Mouse (Mus musculus) MEL (cell line): ENCODE results near the gene Gm11037. TPM values are rescaled to one million over a fixed set of nuclear protein-coding genes. Genes with fewer than 3 reads are reported as not detected.

Experiments
- DNase-seq: peaks from one replicate; pipeline ENCODE4 v3.0.0; 2011; ENCODE audit warnings: low read depth, low spot score
- H3K27ac ChIP-seq: 2 replicates; pipeline ENCODE4 v1.5.1; 2012; ENCODE audit warnings: low read depth, mild to moderate bottlenecking, control low read depth, low read length, moderate library complexity; ENCODE audit not compliant: control insufficient read depth
- H3K27me3 ChIP-seq, 2 experiments: fragments of 150-350 bp in 1 of 2; sonication (generic) in 1 of 2; 2 replicates each; pipeline ENCODE4 v1.6.1; 2012; ENCODE audit warnings: low read length in 2 of 2, mild to moderate bottlenecking in 2 of 2, improper control_type of control experiment in 1 of 2, moderate library complexity in 1 of 2; ENCODE audit not compliant: insufficient read depth in 2 of 2, control insufficient read depth in 1 of 2
- H3K36me3 ChIP-seq, 2 experiments: 2 replicates each; pipeline ENCODE4 v1.6.1; 2012 to 2014; ENCODE audit warnings: low read length in 2 of 2, improper control_type of control experiment in 1 of 2, inconsistent platforms in 1 of 2, mild to moderate bottlenecking in 1 of 2; ENCODE audit not compliant: insufficient read depth in 2 of 2, control insufficient read depth in 1 of 2
- H3K4me1 ChIP-seq, 2 experiments: fragments of 150-350 bp in 1 of 2; sonication (generic) in 1 of 2; 2 replicates each; pipeline ENCODE4 v1.6.1; 2012; ENCODE audit warnings: low read length in 2 of 2, improper control_type of control experiment in 1 of 2, mild to moderate bottlenecking in 1 of 2; ENCODE audit not compliant: insufficient read depth in 2 of 2, control insufficient read depth in 1 of 2
- H3K4me3 ChIP-seq, 2 experiments: fragments of 150-350 bp in 1 of 2; sonication (generic) in 1 of 2; 2 replicates each; pipeline ENCODE4 v1.5.1; 2012; ENCODE audit warnings: low read depth in 2 of 2, low read length in 2 of 2, mild to moderate bottlenecking in 2 of 2, moderate library complexity in 2 of 2, control low read depth in 1 of 2, improper control_type of control experiment in 1 of 2; ENCODE audit not compliant: control insufficient read depth in 1 of 2, insufficient read depth in 1 of 2
- H3K79me2 ChIP-seq: 2 replicates; pipeline ENCODE4 v1.6.1; 2012; ENCODE audit warnings: mild to moderate bottlenecking, low read length, moderate library complexity; ENCODE audit not compliant: control insufficient read depth, poor library complexity, insufficient read depth
- H3K9ac ChIP-seq: 2 replicates; pipeline ENCODE4 v1.6.1; 2012; ENCODE audit warnings: low read depth, mild to moderate bottlenecking, control low read depth, low read length, moderate library complexity; ENCODE audit not compliant: control insufficient read depth, poor library complexity, severe bottlenecking
- H3K9me3 ChIP-seq: fragments of 150-350 bp; sonication (generic); replicated peaks from 2 replicates; pipeline ENCODE4 v1.6.1; 2012; ENCODE audit warnings: mild to moderate bottlenecking, low read length, improper control_type of control experiment, moderate library complexity; ENCODE audit not compliant: insufficient read depth
- CHD1 ChIP-seq: IDR thresholded peaks from 2 replicates; pipeline ENCODE4 v1.6.1; 2012; ENCODE audit warnings: low read depth, mild to moderate bottlenecking, inconsistent platforms, low read length, improper control_type of control experiment
- CHD2 ChIP-seq: IDR thresholded peaks from 2 replicates; pipeline ENCODE4 v1.6.1; 2011; ENCODE audit warnings: low read length, improper control_type of control experiment
- EP300 ChIP-seq, 2 experiments: IDR thresholded peaks; 2 replicates each; pipeline ENCODE4 v1.6.1; 2011; ENCODE audit warnings: improper control_type of control experiment in 2 of 2, low read length in 2 of 2, low read depth in 1 of 2, mild to moderate bottlenecking in 1 of 2
- ETS1 ChIP-seq: IDR thresholded peaks from 2 replicates; pipeline ENCODE4 v1.6.1; 2012; ENCODE audit warnings: low read depth, mild to moderate bottlenecking, inconsistent platforms, low read length, improper control_type of control experiment, moderate library complexity
- JUND ChIP-seq: IDR thresholded peaks from 2 replicates; pipeline ENCODE4 v1.6.1; 2011; ENCODE audit warnings: low read depth, mild to moderate bottlenecking, improper control_type of control experiment, low read length
- MAFK ChIP-seq: IDR thresholded peaks from 2 replicates; pipeline ENCODE4 v1.6.1; 2011; ENCODE audit warnings: low read depth, mild to moderate bottlenecking, low read length, improper control_type of control experiment, borderline replicate concordance
- MAZ ChIP-seq: IDR thresholded peaks from 2 replicates; pipeline ENCODE4 v1.6.1; 2012; ENCODE audit warnings: low read depth, mild to moderate bottlenecking, inconsistent platforms, low read length, improper control_type of control experiment
- NRF1 ChIP-seq: IDR thresholded peaks from 2 replicates; pipeline ENCODE4 v1.6.1; 2014; ENCODE audit warnings: low read depth, mild to moderate bottlenecking, inconsistent platforms, low read length, improper control_type of control experiment, moderate library complexity; ENCODE audit not compliant: poor library complexity, insufficient read depth, severe bottlenecking
- POLR2AphosphoS2 ChIP-seq: IDR thresholded peaks from 2 replicates; pipeline ENCODE4 v1.6.1; 2011; ENCODE audit warnings: low read length, improper control_type of control experiment
- SIN3A ChIP-seq: IDR thresholded peaks from 2 replicates; pipeline ENCODE4 v1.6.1; 2012; ENCODE audit warnings: low read length, improper control_type of control experiment, inconsistent platforms
- TAL1 ChIP-seq: IDR thresholded peaks from 2 replicates; pipeline ENCODE4 v1.6.1; 2012; ENCODE audit warnings: mild to moderate bottlenecking, inconsistent platforms, low read length, moderate library complexity, mixed read lengths
- TBP ChIP-seq: IDR thresholded peaks from 2 replicates; pipeline ENCODE4 v1.8.0; 2011; ENCODE audit warnings: low read depth, low read length, improper control_type of control experiment
- TCF12 ChIP-seq: IDR thresholded peaks from 2 replicates; pipeline ENCODE4 v1.6.1; 2014; ENCODE audit warnings: low read depth, mild to moderate bottlenecking, inconsistent platforms, low read length, improper control_type of control experiment, moderate library complexity
- USF2 ChIP-seq, 2 experiments: IDR thresholded peaks; 2 replicates each; pipeline ENCODE4 v1.6.1; 2011 to 2012; ENCODE audit warnings: improper control_type of control experiment in 2 of 2, low read length in 2 of 2, borderline replicate concordance in 1 of 2, inconsistent platforms in 1 of 2, low read depth in 1 of 2, mild to moderate bottlenecking in 1 of 2; ENCODE audit not compliant: insufficient read depth in 1 of 2
- ZKSCAN1 ChIP-seq: IDR thresholded peaks from 2 replicates; pipeline ENCODE4 v1.6.1; 2012; ENCODE audit warnings: low read depth, mild to moderate bottlenecking, inconsistent platforms, low read length, improper control_type of control experiment, moderate library complexity
- polyA plus RNA-seq, 2 experiments: library from polyadenylated mRNA; stranded (reverse) in 1 of 2; unstranded in 1 of 2; fragments of >175 nt in 1 of 2; fragments of >200 nt in 1 of 2; gene quantifications; 2 replicates each; pipeline versions ENCODE4 v1.2.1 to v1.2.4; 2012; ENCODE audit warnings: low replicate concordance in 2 of 2, low read depth in 1 of 2; ENCODE audit not compliant: insufficient read length in 2 of 2, insufficient read depth in 1 of 2, missing spikeins in 1 of 2
- total RNA-seq: library from RNA; depleted of rRNA; stranded (reverse); fragments of 300-350 nt; gene quantifications from 2 replicates; pipeline ENCODE4 v1.2.3, GENCODE M21; 2012

Gm11037 gene
- total and polyA plus RNA-seq, 3 experiments, result not detected

GRCm38 (mm10) chr2:131086667-131087390, 46.5 kb upstream of the Gm11037 start, which contains the start of gene Siglec1:
Gene Siglec1, minus strand, starts transcription at chr2:131086765.
- no peaks in the 10 kb centered on the region; a peak in 2 of 4 replicates for H3K4me1 ChIP-seq
- H3K4me3 ChIP-seq, result no peak within 1 kb of the TSS
- H3K27me3 ChIP-seq, result no peaks in the 10 kb centered on the region
- no peaks in the 10 kb centered on the region for H3K79me2 ChIP-seq
- H3K36me3 ChIP-seq, result no peaks in the 10 kb centered on the region
- no peak within 1 kb of the TSS for H3K27ac ChIP-seq
- no peak within 1 kb of the TSS for H3K9ac ChIP-seq
- H3K9me3 ChIP-seq, result no peaks in the 10 kb centered on the region
- TF ChIP-seq NRF1, result no peak
- no peak for TF ChIP-seq CHD1
- no peak for TF ChIP-seq MAFK
- no peak for TF ChIP-seq CHD2
- no peak for TF ChIP-seq TCF12
- TF ChIP-seq ZKSCAN1, result no peak
- no peak for TF ChIP-seq JUND
- no peak for TF ChIP-seq SIN3A
- TF ChIP-seq TBP, result no peak
- no peak for TF ChIP-seq POLR2AphosphoS2
- TF ChIP-seq TAL1, result no peak
- TF ChIP-seq ETS1, result no peak
- no peak for TF ChIP-seq USF2 (IDR thresholded peaks at IDR 0.05; ENCODE audit: borderline replicate concordance in 1 of 2, insufficient read depth in 1 of 2, low read depth in 1 of 2, low read length in 2 of 2)
- TF ChIP-seq MAZ, result no peak
- TF ChIP-seq, all 39 proteins: peak for 0
- DNase-seq, result no peak

GRCm38 (mm10) chr2:131088581-131088980, 44.7 kb upstream of the Gm11037 start:
- DNase-seq, result no peak
- Histone ChIP-seq H3K4me3 (no peak overlapping the region), H3K4me1 (no peaks in the 10 kb centered on the region; a peak in 2 of 4 replicates), H3K9ac (no peak overlapping the region), H3K36me3 (no peaks in the 10 kb centered on the region), H3K27me3 (no peaks in the 10 kb centered on the region), H3K79me2 (no peaks in the 10 kb centered on the region), H3K9me3 (no peaks in the 10 kb centered on the region), H3K27ac (no peak overlapping the region)
- TF ChIP-seq TAL1 (no peak), EP300 (IDR thresholded peaks at IDR 0.05; ENCODE audit: low read depth in 1 of 2, low read length in 2 of 2) (no peak)
